Mouse (Mus musculus) adrenal gland, postnatal 36 days (tissue): ENCODE measurements around the gene Cacna1a. TPM values are rescaled to one million over a fixed set of nuclear protein-coding genes. Genes with fewer than 3 reads are reported as not detected.

Experiments
- DNase-seq, 2 experiments: peaks; one replicate each; pipeline ENCODE4 v3.0.0; 2021; ENCODE audit warnings: mixed read lengths in 1 of 2
- long read RNA-seq, 2 experiments: library from polyadenylated mRNA; stranded (forward); transcript quantifications; one replicate each; pipeline ENCODE4 v2.0.0; 2021; ENCODE audit warnings: borderline sequencing depth in 2 of 2
- total RNA-seq, 2 experiments: library from RNA; stranded (reverse); gene quantifications; 2 replicates each; pipeline ENCODE4 v1.2.3; 2021

The Cacna1a gene
- 1 to 10 TPM; 4.3 to 7.3 TPM for total RNA-seq
- long read RNA-seq, experiment 1, partial matches to known transcripts = 1 of 3 reads
- long read RNA-seq, experiment 1, other reads (novel, unspliced or antisense) = 1 of 3 reads
- long read RNA-seq, experiment 2, partial matches to known transcripts = 0 of 2 reads
- long read RNA-seq, experiment 2, other reads (novel, unspliced or antisense) = 1 of 2 reads

GRCm38 (mm10) chr8:84388275-84388674 lies at the start of gene Cacna1a:
TSS of gene Cacna1a (plus strand) at chr8:84388440.
- DNase-seq = no peak

GRCm38 (mm10) chr8:84338493-84338892 lies 49.7 kb upstream of the Cacna1a start:
- DNase-seq = no peak

- DNase-seq = no peak
Measured at GRCm38 (mm10) chr8:84339320-84339719, 48.9 kb upstream of the Cacna1a start.

GRCm38 (mm10) chr8:84339867-84340266 lies 48.4 kb upstream of the Cacna1a start:
- DNase-seq = no peak

GRCm38 (mm10) chr8:84340671-84341070 lies 47.6 kb upstream of the Cacna1a start:
- DNase-seq = peak; percentile 43 to 61

GRCm38 (mm10) chr8:84345493-84345892 lies 42.7 kb upstream of the Cacna1a start:
- DNase-seq = no peak

GRCm38 (mm10) chr8:84346421-84346820 lies 41.8 kb upstream of the Cacna1a start:
- DNase-seq = no peak

- peak; percentile 52 for DNase-seq
Measured at GRCm38 (mm10) chr8:84349526-84349925, 38.7 kb upstream of the Cacna1a start.

GRCm38 (mm10) chr8:84350960-84351359 lies 37.3 kb upstream of the Cacna1a start:
- DNase-seq = no peak

- no peak for DNase-seq
Measured at GRCm38 (mm10) chr8:84356482-84356881, 31.8 kb upstream of the Cacna1a start.

- peak; percentile 75 to 86 for DNase-seq
Measured at GRCm38 (mm10) chr8:84357631-84358371, 30.4 kb upstream of the Cacna1a start.

GRCm38 (mm10) chr8:84363428-84364134 lies 24.7 kb upstream of the Cacna1a start:
- DNase-seq = peak; percentile 81 to 85

- DNase-seq = no peak
Measured at GRCm38 (mm10) chr8:84365197-84365596, 23.0 kb upstream of the Cacna1a start.

- no peak for DNase-seq
Measured at GRCm38 (mm10) chr8:84370972-84371371, 17.3 kb upstream of the Cacna1a start.

- DNase-seq = no peak
Measured at GRCm38 (mm10) chr8:84375038-84375437, 13.2 kb upstream of the Cacna1a start.

GRCm38 (mm10) chr8:84375803-84376202 lies 12.4 kb upstream of the Cacna1a start:
- DNase-seq = no peak

GRCm38 (mm10) chr8:84376564-84376963 lies 11.7 kb upstream of the Cacna1a start:
- no peak for DNase-seq

GRCm38 (mm10) chr8:84381676-84382075 lies 6.6 kb upstream of the Cacna1a start:
- DNase-seq = no peak

- no peak for DNase-seq
Measured at GRCm38 (mm10) chr8:84388773-84389172, 533 bp downstream of the Cacna1a start.

- DNase-seq = no peak
Measured at GRCm38 (mm10) chr8:84389173-84389572, 933 bp downstream of the Cacna1a start.

- DNase-seq = no peak
Measured at GRCm38 (mm10) chr8:84391611-84392010, 3.4 kb downstream of the Cacna1a start.

GRCm38 (mm10) chr8:84395751-84396457 lies 7.7 kb downstream of the Cacna1a start:
- DNase-seq = no peak
